Mouse (Mus musculus) hindlimb bud, embryonic 11.5 days (tissue): Measurements from ENCODE around the gene Agap1.

Experiments
- DNase-seq: peaks from one replicate; pipeline ENCODE4 v3.0.0-alpha.2; 2012; ENCODE audit warnings: low read depth, low spot score; ENCODE audit errors: extremely low spot score

Gene Agap1

DNA sequence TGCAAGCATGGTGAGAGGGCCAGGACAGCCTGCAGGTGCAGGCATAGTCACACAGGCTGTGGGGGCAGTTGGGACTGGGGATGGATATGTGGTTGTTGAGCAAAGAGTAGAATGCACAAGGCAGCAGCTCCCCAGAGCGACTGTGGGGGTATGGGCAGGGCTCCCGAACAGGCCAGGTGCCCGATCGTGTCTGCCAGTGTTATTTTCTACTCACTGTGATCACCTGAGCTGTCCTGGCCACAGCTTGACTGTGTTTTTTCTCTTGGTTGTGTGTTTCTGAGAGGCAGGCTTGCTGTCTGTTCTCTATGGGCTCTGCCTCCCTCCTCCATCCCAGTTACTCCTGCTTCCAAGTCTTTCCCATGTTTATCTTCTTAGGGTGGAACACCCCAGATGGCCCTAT lies 154.2 kb downstream of the Agap1 start:
- no peak for DNase-seq

DNA sequence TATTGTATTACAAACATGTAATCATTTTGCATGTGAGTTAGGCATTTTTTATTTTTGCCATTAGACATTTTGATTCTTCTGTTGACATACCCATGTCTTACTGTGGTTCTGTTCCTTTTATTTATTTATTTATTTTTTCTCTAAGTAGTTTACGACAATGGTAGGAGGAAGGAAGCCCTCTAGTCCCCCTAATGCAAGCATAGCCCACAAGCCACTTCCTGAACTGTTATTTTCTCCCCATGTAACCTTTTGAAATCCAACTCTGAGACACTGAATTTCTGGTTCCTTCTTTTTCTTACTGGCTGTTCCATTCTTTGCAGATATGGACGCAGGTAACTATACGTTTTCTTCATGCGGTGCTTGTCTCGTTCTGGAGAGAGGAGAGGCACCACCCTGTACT lies 155.4 kb downstream of the Agap1 start:
- no peak for DNase-seq

DNA sequence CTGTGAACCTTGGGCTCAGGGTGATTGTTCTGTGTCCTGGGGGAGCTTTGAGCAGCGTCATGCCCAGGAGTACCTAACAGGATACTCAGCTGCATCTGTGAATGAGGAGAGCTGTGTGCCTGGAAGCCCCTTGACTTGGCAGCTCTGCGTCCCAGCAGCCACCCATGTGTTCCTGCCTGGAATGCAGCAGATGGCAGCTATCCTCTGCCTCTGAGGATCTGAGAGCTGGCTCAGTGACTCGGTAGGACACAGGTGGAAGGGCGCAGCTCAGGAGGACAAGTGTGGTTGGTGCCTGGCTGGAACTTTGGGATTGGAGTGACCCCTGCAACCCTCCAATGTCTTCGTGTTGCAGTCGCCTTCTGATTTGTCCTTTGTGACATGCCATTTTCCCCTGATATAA lies 156.9 kb downstream of the Agap1 start:
- DNase-seq = no peak

DNA sequence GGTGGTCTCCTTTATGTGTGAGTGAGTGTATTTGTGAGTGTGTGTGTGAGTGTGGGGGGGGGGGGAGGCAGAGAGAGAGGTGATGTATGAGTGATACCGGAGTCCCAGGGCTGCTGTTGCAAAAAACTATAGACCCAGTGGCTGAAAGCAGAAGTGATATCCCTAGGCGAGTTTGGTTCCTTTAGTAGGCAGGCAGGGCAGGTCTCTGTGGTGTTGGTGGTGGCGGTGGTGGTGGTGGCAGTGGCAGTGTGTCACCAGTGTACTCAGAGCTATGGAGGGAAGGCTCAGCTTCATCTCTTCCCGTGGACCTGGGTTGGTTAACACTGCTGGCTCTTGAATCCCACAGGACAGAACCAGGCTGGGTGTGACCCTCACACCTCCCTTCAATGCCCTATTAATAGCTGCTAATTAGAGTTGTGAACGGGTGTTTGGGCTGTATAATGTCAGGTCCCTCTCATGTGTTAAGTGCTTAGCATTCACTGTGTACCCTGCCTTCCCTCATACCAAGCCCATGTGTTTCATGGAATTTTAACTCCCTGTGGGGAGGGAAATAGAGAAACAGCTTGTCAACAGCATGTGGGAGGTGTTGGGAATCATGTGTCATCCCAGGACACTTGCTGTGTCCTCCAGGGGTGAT lies 158.7 kb downstream of the Agap1 start:
- no peak for DNase-seq

DNA sequence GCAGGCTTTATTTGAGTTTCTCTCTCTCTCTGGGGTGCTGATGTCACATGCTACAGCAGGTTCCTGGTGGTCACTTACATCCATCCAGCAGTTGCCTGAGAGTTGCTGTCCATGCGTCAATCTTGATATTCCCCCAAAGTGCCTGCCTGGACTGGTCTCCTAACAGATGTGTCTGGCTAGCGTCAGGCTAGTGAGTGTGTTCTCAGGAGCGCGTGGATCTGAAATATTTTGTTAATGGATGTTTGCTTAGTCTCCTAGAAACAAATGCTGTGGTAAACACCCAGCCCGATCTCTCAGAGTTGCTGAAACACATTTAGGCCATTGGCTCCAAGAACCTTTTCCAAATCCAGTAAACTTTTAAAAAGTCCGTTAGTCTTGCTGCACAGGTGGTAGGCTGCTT lies 161.9 kb downstream of the Agap1 start:
- no peak for DNase-seq

DNA sequence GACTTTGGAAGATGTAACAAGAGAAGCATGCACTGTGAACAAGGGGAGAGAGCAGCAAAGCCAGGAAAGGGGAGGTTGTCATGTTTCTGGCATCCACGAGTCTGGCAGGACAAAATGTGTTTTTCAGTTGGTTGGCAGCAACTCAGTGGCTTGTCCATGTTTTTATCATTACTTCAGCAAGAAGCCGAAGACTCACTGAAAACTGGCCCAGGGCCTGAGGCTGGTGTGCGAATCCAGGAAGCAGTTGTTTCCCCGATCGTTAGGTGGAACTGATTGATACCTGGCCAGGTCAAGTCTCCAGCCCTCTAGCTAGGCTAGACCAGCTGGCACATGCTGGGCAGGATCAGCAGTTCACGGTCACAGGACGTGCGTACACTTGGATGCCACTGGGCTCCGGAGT lies 162.7 kb downstream of the Agap1 start:
- no peak for DNase-seq

DNA sequence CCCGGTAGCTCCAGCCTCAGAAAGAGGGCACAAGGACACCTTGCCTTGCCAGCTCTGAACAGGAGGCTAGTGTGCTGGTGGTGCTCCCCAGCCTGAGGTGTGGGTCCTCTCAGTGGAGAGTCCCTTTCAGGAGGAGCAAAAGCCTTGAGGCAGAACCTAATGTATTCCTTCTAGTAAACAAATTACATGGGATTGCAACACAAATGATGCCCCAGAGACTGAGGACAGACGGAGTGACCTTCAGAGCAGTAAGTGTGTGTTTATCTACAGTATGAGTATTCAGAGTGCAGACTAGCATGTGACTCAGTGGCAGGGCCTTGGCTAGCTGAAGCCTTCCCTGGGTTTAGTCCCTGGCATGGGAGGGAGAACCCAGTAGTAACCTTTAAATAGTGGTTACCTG lies 165.4 kb downstream of the Agap1 start:
- DNase-seq = no peak

DNA sequence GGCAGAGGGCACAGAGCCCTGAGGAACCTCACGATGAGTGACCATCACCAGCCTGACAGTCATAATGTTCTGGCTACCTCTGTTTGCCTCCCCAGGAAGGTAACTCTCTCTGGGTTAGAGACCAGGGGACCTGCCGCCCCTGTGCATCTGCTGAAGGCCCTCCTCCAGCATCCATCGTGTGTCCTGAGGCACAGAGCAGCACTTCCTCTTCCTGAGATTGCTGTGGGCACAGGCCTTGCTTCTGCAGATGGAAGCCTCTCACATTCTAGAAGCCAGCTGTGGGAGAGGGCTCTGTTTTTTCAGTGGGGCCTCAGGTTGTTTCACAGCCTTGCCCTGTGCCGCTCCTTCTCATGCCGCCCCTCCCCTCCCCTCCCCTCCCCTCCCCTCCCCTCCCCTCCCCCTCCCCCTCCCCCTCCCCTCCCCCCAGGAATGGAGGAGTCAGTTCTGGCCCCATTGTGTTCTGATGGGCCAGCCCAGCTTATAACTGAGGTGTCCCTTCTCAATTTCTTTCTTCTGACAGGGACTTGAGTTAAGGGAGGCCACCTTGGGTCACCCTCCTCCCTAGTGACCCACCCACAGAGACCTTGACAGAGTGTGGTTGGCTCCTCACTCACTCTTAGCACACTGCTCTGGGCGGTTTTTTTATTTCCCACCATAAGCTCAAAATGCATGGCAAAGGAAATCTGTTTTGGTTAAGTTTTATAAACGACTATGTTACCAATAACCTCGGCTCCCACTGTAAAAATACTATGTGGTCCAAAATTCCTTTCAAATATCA lies 166.6 kb downstream of the Agap1 start:
- no peak for DNase-seq

DNA sequence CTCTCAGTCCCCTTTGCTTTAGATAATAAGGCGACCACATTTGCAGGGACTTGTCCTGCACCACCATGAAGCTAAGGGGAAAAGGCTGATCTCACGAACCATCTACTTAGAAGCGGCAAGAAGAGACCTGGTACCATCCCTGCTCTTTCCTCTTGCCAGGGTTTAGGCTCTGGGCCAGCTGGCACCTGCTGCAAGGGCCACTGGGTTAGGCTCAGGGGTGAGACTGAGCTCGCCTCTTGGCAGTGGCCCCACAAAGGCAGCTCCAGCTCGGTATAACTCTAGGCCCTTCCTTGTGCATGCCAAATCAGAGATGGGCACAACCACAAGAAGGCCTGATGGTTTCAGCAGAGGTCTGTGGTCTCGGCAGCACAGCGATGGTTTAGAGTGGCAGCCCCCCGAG lies 167.3 kb downstream of the Agap1 start:
- DNase-seq = no peak

DNA sequence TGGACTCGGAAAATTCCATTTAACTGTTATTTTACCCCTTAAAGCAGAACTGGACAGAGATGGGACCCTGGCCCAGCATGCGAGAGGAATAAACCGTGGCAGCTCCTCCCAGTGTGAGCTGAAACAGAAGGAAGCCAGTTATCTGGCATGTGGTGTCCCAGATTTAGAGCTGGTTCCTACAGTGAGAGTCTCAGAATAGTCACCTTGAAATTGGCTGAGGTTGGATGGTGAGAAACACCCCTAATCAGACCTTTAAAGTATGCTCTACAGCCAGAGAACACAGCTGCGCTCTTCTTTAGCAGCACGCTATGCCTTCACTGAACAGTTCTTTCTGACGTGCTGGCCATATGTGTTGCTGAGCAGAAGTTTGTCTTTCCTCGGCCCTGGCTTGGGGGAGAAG lies 168.2 kb downstream of the Agap1 start:
- DNase-seq = no peak

DNA sequence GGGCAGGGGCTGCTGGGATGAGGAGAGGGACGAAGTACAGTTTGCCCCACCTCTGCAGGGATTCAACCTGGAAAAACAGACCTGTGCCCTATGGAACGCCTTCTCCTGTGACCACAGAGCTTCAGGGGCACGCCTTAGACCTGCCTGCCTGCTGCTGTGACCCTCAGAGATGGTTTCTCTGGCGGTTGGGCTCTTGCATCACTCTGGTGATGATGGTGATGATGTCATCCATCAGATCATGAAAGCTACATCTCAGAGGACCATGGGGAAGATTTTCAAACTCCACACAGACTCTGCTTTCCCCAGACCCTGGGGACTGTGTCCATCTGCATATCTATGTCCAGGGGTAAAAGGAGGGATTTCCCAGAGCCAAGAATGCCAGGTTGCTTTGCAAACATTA lies 170.7 kb downstream of the Agap1 start:
- DNase-seq = no peak

DNA sequence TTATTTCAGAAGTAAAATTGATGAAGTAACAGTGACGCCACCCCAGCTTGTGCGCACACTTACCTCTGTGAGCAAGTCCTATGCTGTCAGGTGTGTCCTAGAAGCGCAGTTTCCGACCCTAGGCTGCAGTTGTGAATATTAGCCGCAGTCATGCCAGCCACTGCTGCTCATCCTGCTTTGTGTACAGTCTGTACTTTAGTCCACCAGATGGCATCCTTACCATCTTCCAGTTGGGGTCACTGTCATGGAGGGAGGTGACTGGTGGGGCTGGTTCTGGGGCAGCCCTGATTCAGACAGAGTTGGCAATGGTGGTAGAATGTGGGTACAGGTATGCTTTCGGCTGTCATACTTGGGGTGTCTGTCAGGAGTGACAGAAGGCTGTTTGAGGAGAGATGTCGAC lies 171.4 kb downstream of the Agap1 start:
- DNase-seq = no peak

DNA sequence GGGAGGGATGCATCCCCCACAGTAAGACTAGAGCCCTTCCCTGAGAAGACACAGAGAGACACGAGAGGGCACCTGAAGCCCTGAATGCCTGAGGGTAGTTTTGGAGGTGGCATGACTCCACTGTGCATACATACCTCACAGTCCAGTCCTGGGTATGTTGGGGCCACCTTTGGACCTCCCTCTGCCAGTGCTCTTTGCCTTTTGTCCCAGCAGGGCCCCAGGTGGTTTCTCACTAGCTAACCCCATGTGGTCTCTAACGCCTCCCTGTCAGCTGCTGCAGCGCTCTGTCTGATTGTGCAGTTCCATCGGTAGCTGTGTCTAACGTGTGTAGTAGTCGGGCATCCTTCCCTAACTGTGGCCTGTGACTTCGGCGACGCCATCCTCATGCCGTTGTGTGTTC lies 172.3 kb downstream of the Agap1 start:
- no peak for DNase-seq

DNA sequence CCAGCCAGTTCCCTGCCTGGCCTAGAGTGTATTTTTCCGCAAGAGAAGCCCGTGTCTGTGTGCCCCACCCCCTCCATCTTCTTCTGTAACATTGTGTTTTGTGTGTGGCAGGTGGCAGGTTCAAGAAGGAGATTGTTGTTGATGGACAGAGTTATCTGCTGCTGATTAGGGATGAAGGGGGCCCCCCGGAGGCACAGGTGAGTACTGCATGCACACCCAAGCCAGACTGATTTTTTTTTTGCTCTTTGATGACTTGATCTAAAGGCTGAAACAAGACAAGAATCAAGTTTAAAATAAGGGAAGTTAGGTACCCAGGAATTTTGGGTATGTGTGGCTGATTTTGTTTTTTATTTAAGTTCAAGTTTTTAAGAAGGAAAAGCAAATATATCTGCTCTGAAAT lies 173.0 kb downstream of the Agap1 start:
- no peak for DNase-seq

DNA sequence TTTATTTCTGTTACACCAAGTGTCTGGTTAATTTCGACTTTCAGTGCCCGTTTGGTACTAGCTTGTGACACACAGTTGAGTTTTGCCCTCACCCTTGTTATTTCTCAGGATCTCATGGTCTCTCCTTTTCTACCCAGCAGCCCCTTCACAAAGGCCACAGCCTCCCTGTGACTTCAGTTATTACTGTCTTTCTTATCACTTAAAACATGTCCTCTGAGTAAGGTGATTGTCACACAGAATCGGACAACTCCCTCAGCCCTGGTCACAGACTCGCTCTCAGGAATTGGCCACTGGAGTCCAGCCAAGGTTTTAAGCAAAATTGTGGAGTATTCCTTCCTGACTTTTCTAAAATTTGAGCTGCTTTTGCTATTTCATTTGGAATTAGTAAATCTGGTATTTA lies 176.2 kb downstream of the Agap1 start:
- no peak for DNase-seq

DNA sequence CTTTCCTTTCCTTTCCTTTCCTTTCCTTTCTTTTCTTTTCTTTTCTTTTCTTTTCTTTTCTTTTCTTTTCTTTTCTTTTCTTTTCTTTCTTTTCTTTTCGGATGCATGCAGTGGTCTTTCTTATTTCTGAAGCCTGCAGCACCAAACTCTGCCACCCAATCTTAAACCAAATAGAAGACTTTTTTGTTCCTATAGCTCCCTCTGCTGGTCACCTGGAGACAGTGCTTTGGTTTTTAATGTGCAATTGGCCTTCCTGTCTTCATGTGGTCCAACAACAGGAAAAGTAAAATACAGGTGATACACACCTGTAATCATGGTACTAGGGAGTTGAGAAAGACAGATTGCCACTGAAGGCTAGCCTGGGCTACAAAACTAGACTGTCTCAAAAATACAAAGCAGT lies 177.1 kb downstream of the Agap1 start:
- DNase-seq = peak; percentile 60

DNA sequence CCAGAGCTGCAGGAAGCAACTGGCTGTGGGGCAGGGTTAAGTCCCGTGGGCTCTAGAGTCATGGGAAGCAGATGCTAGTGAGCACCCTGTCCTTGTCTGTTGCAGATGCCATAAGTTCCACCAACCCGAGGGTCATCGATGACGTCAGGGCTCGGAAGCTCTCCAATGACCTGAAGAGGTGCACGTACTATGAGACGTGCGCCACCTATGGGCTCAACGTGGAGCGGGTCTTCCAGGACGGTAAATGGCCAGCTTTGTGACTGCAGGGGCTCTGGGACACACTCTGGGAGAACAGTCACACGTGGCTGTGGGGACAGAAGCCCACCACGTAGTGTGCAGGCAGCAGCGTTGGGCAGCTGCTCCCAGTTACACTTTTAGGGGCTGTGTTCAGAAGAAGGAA lies 179.4 kb downstream of the Agap1 start:
- no peak for DNase-seq

DNA sequence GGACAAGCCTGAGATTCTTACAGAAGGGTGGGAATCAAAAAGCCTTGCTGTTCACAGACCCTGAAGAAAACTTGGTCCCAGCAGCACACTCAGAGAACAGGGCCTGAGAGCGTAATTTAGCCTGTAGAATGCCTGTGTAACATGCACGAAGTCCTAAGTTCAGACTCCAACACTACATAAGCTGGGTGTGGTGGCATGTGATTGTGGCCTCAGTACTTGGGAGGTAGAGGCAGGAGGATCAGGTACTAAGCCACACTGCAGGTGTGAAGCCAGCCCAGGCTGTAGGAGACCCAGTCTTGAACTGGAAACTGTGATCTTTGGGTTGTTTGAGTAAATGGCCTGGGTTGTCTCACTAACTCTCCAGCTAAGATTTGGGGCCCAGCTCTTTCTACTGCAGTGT lies 180.5 kb downstream of the Agap1 start:
- no peak for DNase-seq

DNA sequence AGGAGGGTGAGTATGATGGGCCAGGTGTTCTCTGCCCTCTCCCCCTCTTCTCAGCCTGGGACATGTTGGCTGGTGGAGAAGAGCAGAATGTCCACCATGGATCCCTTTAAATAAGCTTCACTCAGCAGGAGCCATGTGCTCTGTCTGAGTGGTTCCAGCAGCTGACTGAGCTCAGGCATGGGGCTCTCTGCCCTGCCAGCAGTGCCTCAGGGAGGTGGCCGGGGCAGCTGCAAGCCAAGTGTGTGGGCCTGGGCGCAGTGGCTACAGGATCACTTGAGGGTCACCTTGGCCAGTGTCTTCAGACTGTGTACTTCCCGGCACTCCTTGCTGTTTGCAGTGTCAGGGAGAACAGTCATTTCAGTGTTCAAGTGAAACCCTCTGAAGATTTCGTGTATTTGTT lies 183.1 kb downstream of the Agap1 start:
- DNase-seq = no peak

DNA sequence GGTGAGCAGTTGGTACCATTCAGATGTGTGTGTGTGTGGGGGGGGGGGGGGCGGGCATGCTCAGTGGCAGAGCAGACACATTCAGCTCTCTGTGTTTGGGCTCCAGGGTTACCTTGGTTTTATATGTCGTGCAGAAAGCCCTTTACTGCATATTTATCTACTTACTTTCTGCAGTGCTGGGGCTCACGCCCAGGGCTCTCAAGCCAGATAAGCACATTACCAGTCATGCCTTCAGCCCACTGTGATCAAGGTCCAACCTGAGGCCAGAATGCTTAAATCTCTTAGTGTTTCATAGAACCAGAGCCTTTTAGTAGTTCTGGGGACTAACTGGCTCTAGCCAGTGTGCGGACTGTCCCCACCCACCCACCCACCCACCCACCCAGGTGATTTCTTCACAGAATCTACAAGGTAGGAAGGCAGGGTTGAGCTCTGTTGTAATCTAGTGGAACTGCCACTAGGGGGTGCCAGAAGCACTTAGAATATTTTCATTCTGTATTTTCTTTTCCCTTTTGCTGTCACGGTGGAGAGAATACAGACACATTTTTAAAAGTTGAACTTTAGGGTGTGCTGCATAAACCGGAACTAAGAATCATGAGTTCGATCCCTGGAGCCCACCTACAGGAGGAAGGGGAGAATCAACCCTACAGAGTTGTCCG lies 189.0 kb downstream of the Agap1 start:
- no peak for DNase-seq

DNA sequence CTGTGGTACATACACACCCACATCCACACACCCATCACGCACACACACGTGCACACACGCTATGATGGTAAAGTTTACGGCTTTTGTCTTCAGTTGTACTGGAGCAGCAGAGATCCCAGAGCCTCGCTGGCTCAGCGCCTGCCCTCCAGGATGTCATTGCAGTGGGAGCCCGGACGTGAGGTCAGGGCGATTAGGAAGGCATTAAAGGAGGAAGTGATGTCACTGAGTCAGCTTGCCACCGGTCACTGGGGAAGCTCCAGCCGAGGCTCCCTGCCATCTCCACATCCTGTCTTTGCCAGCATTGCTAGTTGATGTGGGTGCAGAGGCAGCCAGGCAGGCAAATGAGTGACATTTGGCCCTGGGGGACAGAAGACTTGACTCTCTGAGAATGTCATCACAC lies 189.5 kb downstream of the Agap1 start:
- no peak for DNase-seq

DNA sequence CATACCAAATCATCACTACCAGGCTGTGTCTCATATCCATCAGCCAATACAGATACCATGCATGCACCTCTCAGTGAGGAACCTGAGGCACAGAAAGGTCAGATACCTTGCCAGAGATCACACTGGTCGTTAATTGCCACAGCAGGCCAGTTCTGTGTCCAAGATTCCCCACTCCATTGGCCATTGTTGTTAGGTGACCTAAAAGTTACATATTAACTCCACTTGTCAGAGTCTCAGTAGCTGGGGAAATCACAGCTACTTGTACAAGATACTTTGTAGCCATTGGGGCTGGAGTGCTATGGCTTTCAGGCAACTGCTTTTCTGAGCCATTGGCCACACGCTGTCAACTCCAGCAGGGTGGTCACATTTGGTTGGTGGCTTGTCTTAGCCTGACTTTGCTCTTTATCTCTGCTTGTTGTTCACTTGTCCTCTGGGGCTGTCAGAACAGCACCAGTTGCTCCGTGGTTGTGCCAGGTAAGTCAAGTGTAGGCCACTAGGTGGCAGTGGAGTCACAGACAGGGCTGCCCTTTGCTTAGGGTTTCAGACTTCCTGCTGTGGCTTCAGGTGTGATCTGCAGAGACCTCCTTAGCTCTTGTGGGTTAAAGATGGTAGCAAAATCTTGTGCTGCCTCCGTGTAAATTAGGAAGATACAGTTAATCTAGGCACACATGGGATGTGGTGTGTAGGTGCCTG lies 191.9 kb downstream of the Agap1 start:
- peak; percentile 58 for DNase-seq
